Mouse (Mus musculus): Measurements from ENCODE around the gene Smbd1.

The Smbd1 gene

GRCm38 (mm10) chr16:32810321-32810720, at the start of gene Smbd1:
Gene Smbd1 (minus strand): TSS chr16:32810477.
- DNase-seq (ENCODE audit: low spot score in 2 of 2) = no peak

- no peak for DNase-seq (ENCODE audit: low spot score in 2 of 2)
Observed at GRCm38 (mm10) chr16:32858771-32859636, 48.7 kb upstream of the Smbd1 start.

- no peak for DNase-seq (ENCODE audit: low spot score in 2 of 2)
Observed at GRCm38 (mm10) chr16:32858356-32858755, 48.1 kb upstream of the Smbd1 start.

GRCm38 (mm10) chr16:32856751-32857150, 46.5 kb upstream of the Smbd1 start:
- DNase-seq (ENCODE audit: low spot score in 2 of 2) = no peak

GRCm38 (mm10) chr16:32854050-32854571, 43.8 kb upstream of the Smbd1 start:
- DNase-seq (ENCODE audit: low spot score in 2 of 2) = no peak

- no peak for DNase-seq (ENCODE audit: low spot score in 2 of 2)
Observed at GRCm38 (mm10) chr16:32853492-32854049, 43.3 kb upstream of the Smbd1 start.

- no peak for DNase-seq (ENCODE audit: low spot score in 2 of 2)
Observed at GRCm38 (mm10) chr16:32849042-32849830, 39.0 kb upstream of the Smbd1 start.

GRCm38 (mm10) chr16:32847103-32847502, 36.8 kb upstream of the Smbd1 start:
- no peak for DNase-seq (ENCODE audit: low spot score in 2 of 2)

- DNase-seq (ENCODE audit: low spot score in 2 of 2) = no peak
Observed at GRCm38 (mm10) chr16:32831501-32831900, 21.2 kb upstream of the Smbd1 start.

- no peak for DNase-seq (ENCODE audit: low spot score in 2 of 2)
Observed at GRCm38 (mm10) chr16:32829104-32829503, 18.8 kb upstream of the Smbd1 start.

GRCm38 (mm10) chr16:32826521-32826920, 16.2 kb upstream of the Smbd1 start:
- no peak for DNase-seq (ENCODE audit: low spot score in 2 of 2)

- no peak for DNase-seq (ENCODE audit: low spot score in 2 of 2)
Observed at GRCm38 (mm10) chr16:32825380-32825779, 15.1 kb upstream of the Smbd1 start.

- DNase-seq (ENCODE audit: low spot score in 2 of 2) = no peak
Observed at GRCm38 (mm10) chr16:32824061-32824460, 13.8 kb upstream of the Smbd1 start.

- DNase-seq (ENCODE audit: low spot score in 2 of 2) = no peak
Observed at GRCm38 (mm10) chr16:32823487-32823886, 13.2 kb upstream of the Smbd1 start.

GRCm38 (mm10) chr16:32822881-32823280, 12.6 kb upstream of the Smbd1 start:
- no peak for DNase-seq (ENCODE audit: low spot score in 2 of 2)

- DNase-seq (ENCODE audit: low spot score in 2 of 2) = no peak
Observed at GRCm38 (mm10) chr16:32822450-32822827, 12.2 kb upstream of the Smbd1 start.

- DNase-seq (ENCODE audit: low spot score in 2 of 2) = no peak
Observed at GRCm38 (mm10) chr16:32821772-32822449, 11.6 kb upstream of the Smbd1 start.

- no peak for DNase-seq (ENCODE audit: low spot score in 2 of 2)
Observed at GRCm38 (mm10) chr16:32818441-32818840, 8.2 kb upstream of the Smbd1 start.

- DNase-seq (ENCODE audit: low spot score in 2 of 2) = no peak
Observed at GRCm38 (mm10) chr16:32818036-32818435, 7.8 kb upstream of the Smbd1 start.

- DNase-seq (ENCODE audit: low spot score in 2 of 2) = no peak
Observed at GRCm38 (mm10) chr16:32815160-32815605, 4.9 kb upstream of the Smbd1 start.

- DNase-seq (ENCODE audit: low spot score in 2 of 2) = no peak
Observed at GRCm38 (mm10) chr16:32814539-32814938, 4.3 kb upstream of the Smbd1 start.

GRCm38 (mm10) chr16:32813771-32814170, 3.5 kb upstream of the Smbd1 start:
- DNase-seq (ENCODE audit: low spot score in 2 of 2) = no peak
